Mouse (Mus musculus): ENCODE measurements around the gene 4933427D14Rik. TPM values are rescaled to one million over a fixed set of nuclear protein-coding genes. Genes with fewer than 3 reads are reported as not detected.

The 4933427D14Rik gene
- polyA plus RNA-seq, 1 experiment from 2014 or later = 14.1 TPM

DNA sequence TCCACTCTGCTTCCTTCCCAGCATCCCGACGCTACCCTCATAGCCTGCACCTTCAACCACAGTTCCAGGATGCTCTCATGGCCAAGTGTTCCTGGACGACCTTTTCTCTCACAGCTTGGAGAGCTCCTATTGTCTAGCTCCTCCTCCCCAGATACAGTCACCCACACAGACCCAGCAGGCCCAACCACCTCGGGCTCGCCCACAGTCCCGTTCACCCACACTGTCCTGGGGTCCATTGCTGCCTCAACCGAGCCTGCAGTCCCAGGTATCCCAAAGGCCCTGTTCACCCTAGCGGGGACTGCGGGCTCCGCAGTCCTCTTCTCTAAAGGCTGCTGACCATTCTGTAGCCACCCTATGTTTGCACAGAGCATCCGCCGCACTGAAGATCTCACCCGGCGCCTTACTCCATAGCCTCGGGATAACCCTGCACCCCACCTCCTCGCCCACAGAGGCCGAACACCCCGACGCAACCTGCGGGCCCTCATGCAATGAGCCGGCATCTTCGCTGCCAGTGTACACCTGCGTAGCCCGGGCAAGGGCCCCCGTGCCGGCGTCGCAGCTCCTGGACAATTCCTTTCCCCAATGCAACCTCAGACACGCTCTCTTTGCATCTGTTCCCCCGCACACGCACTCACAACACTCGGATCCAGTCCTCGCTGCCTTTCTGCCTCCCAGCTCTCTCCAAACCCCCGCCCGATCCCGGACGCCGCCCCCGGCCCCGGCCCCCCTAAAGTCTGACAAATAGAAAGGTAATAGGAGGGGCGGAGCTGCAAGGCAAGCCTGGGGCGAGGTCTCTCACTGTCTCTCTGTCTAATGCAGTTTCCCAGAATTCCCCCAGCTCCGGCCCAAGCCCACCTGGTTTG lies 687 bp downstream of the 4933427D14Rik start, which contains the start of gene Gm43951:
Gene Gm43951 (minus strand): TSS at position 500 of the 863 bp plus-strand sequence.
- H3K4me3 ChIP-seq (ENCODE audit: low read length) = peak within 1 kb of the TSS; percentile 65
- H3K4me1 ChIP-seq (ENCODE audit: control insufficient read depth, insufficient read depth, low read depth, low read length) = peaks cover 24% of the 10 kb centered on the region
- WGBS = under 1% methylated on average over 43 of the region's 43 CpGs
- peak within 1 kb of the TSS; percentile 81 for H3K9ac ChIP-seq (ENCODE audit: low read depth, low read length)
- peaks cover 10% of the 10 kb centered on the region for H3K36me3 ChIP-seq (ENCODE audit: control insufficient read depth, insufficient read depth, low read length)
- peak; percentile 54 for ATAC-seq
- H3K27me3 ChIP-seq (replicated peaks; ENCODE audit: control insufficient read depth, insufficient read depth, low read length) = no peaks in the 10 kb centered on the region
- peak within 1 kb of the TSS; percentile 87 for H3K4me2 ChIP-seq (ENCODE audit: low read length)
- no peaks in the 10 kb centered on the region for H3K9me3 ChIP-seq (ENCODE audit: control insufficient read depth, low read length)
- H3K27ac ChIP-seq (ENCODE audit: low read depth, low read length) = peak within 1 kb of the TSS; percentile 76

- Histone ChIP-seq H3K27me3 (replicated peaks; ENCODE audit: control insufficient read depth, insufficient read depth, low read length) (no peaks in the 10 kb centered on the region), H3K36me3 (ENCODE audit: control insufficient read depth, insufficient read depth, low read length) (peaks cover 7% of the 10 kb centered on the region), H3K4me3 (ENCODE audit: low read length) (no peak overlapping the region), H3K9ac (ENCODE audit: low read depth, low read length) (peak overlapping the region; percentile 81; the same call in 1 of the 2 replicates), H3K27ac (ENCODE audit: low read depth, low read length) (no peak overlapping the region), H3K4me1 (ENCODE audit: control insufficient read depth, insufficient read depth, low read depth, low read length) (peaks cover 24% of the 10 kb centered on the region), H3K9me3 (ENCODE audit: control insufficient read depth, low read length) (no peaks in the 10 kb centered on the region), H3K4me2 (ENCODE audit: low read length) (peak overlapping the region; percentile 87)
- 82% methylated on average over 6 of the region's 6 CpGs for WGBS
- ATAC-seq = no peak
Observed at GRCm38 (mm10) chr11:72205256-72205655, 2.0 kb downstream of the 4933427D14Rik start.

DNA sequence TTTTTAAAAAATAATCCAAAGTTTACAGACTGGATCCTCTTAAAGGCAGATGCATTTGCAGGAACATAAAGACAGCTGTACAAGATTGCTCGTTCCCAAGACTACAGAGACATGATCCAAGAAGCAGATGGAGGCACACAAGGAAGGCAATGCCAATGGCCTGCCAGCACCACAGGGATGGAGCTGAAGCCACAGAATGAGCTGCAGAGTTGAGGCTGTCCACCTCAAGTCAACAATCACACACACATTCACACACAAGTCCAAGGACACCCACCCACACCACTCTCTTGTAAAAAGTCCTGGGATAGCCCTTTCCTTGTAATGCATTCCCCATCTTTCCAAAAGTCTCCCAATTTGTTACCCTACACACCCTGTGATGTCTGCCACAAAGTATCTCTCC lies 3.8 kb downstream of the 4933427D14Rik start:
- no peak overlapping the region for H3K27ac ChIP-seq (ENCODE audit: low read depth, low read length)
- peaks cover 24% of the 10 kb centered on the region for H3K4me1 ChIP-seq (ENCODE audit: control insufficient read depth, insufficient read depth, low read depth, low read length)
- no peaks in the 10 kb centered on the region for H3K9me3 ChIP-seq (ENCODE audit: control insufficient read depth, low read length)
- H3K36me3 ChIP-seq (ENCODE audit: control insufficient read depth, insufficient read depth, low read length) = peaks cover under 1% of the 10 kb centered on the region
- ATAC-seq = no peak
- no peak overlapping the region for H3K4me3 ChIP-seq (ENCODE audit: low read length)
- no peaks in the 10 kb centered on the region for H3K27me3 ChIP-seq (replicated peaks; ENCODE audit: control insufficient read depth, insufficient read depth, low read length)
- 72% methylated on average over 1 of the region's 1 CpGs for WGBS
- no peak overlapping the region for H3K4me2 ChIP-seq (ENCODE audit: low read length)
- H3K9ac ChIP-seq (ENCODE audit: low read depth, low read length) = no peak overlapping the region

- H3K4me1 ChIP-seq (ENCODE audit: control insufficient read depth, insufficient read depth, low read depth, low read length) = no peaks in the 10 kb centered on the region
- peaks cover 10% of the 10 kb centered on the region for H3K36me3 ChIP-seq (ENCODE audit: control insufficient read depth, insufficient read depth, low read length)
Observed at GRCm38 (mm10) chr11:72196506-72196905, 10.8 kb downstream of the 4933427D14Rik start.

DNA sequence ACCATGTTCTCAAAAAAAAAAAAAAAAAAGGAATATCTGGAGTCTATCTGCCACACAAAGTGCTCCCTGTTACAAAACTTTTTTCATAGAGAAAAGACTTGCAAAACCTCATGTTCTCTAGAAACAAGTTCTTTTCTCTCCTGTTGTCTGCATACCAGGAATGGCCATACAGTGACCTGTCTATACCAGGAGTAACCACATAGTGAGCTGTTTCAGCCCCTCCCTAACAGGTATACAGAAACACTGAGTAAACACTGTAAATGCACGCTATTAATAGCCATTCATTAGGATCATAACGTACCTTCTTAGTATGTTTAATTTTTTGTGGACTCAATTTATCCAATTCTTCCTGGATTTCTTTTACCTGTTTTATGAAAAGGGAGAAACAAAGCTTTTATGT lies 13.0 kb downstream of the 4933427D14Rik start:
- no peak overlapping the region for H3K27ac ChIP-seq (ENCODE audit: low read depth, low read length)
- no peak overlapping the region for H3K4me2 ChIP-seq (ENCODE audit: low read length)
- H3K36me3 ChIP-seq (ENCODE audit: control insufficient read depth, insufficient read depth, low read length) = peaks cover 10% of the 10 kb centered on the region
- ATAC-seq = no peak
- H3K27me3 ChIP-seq (replicated peaks; ENCODE audit: control insufficient read depth, insufficient read depth, low read length) = no peaks in the 10 kb centered on the region
- no peak overlapping the region for H3K4me3 ChIP-seq (ENCODE audit: low read length)
- no peaks in the 10 kb centered on the region for H3K9me3 ChIP-seq (ENCODE audit: control insufficient read depth, low read length)
- H3K9ac ChIP-seq (ENCODE audit: low read depth, low read length) = no peak overlapping the region
- 95% methylated on average over 2 of the region's 2 CpGs for WGBS
- no peaks in the 10 kb centered on the region for H3K4me1 ChIP-seq (ENCODE audit: control insufficient read depth, insufficient read depth, low read depth, low read length)

More at GRCm38 (mm10) chr11:72196506-72196905, 10.8 kb downstream of the 4933427D14Rik start:
- Histone ChIP-seq H3K9me3 (ENCODE audit: control insufficient read depth, low read length) (no peaks in the 10 kb centered on the region), H3K4me2 (ENCODE audit: low read length) (no peak overlapping the region), H3K27ac (ENCODE audit: low read depth, low read length) (no peak overlapping the region), H3K4me3 (ENCODE audit: low read length) (no peak overlapping the region), H3K9ac (ENCODE audit: low read depth, low read length) (no peak overlapping the region), H3K27me3 (replicated peaks; ENCODE audit: control insufficient read depth, insufficient read depth, low read length) (no peaks in the 10 kb centered on the region)
- no peak for ATAC-seq
- 90% methylated on average over 8 of the region's 8 CpGs for WGBS

DNA sequence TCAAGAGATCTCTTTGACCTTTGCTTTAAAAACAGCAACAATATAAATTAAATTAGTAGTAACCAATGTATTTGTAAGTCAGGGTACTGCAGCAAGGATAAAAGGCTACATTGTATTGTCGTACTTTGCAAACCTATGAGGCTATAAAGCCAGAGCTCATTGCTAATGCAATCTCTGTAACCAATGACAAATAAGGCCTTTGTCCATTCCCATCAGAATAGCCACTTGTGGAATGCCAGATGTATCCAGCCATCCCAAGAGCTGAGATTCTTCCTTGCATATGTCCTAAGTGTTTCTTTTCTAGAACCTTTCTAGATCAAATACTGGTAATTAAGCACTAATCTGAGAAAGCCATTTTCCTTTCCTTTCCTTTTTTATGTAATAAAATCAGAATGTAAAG lies 16.4 kb downstream of the 4933427D14Rik start:
- no peak for ATAC-seq
- H3K4me1 ChIP-seq (ENCODE audit: control insufficient read depth, insufficient read depth, low read depth, low read length) = no peaks in the 10 kb centered on the region
- H3K27ac ChIP-seq (ENCODE audit: low read depth, low read length) = no peak overlapping the region
- peaks cover 10% of the 10 kb centered on the region for H3K36me3 ChIP-seq (ENCODE audit: control insufficient read depth, insufficient read depth, low read length)
- no peak overlapping the region for H3K9ac ChIP-seq (ENCODE audit: low read depth, low read length)
- no peaks in the 10 kb centered on the region for H3K9me3 ChIP-seq (ENCODE audit: control insufficient read depth, low read length)
- WGBS = 75% methylated on average over 1 of the region's 1 CpGs
- H3K4me2 ChIP-seq (ENCODE audit: low read length) = no peak overlapping the region
- H3K4me3 ChIP-seq (ENCODE audit: low read length) = no peak overlapping the region
- H3K27me3 ChIP-seq (replicated peaks; ENCODE audit: control insufficient read depth, insufficient read depth, low read length) = no peaks in the 10 kb centered on the region

GRCm38 (mm10) chr11:72184252-72184651 lies 23.0 kb downstream of the 4933427D14Rik start:
- Histone ChIP-seq H3K9ac (ENCODE audit: low read depth, low read length) (no peak overlapping the region), H3K9me3 (ENCODE audit: control insufficient read depth, low read length) (no peaks in the 10 kb centered on the region), H3K4me3 (ENCODE audit: low read length) (no peak overlapping the region), H3K4me1 (ENCODE audit: control insufficient read depth, insufficient read depth, low read depth, low read length) (no peaks in the 10 kb centered on the region), H3K36me3 (ENCODE audit: control insufficient read depth, insufficient read depth, low read length) (peaks cover 19% of the 10 kb centered on the region), H3K27me3 (replicated peaks; ENCODE audit: control insufficient read depth, insufficient read depth, low read length) (no peaks in the 10 kb centered on the region), H3K27ac (ENCODE audit: low read depth, low read length) (no peak overlapping the region), H3K4me2 (ENCODE audit: low read length) (no peak overlapping the region)
- WGBS = 93% methylated on average over 4 of the region's 4 CpGs
- no peak for ATAC-seq

GRCm38 (mm10) chr11:72181136-72181535 lies 26.1 kb downstream of the 4933427D14Rik start:
- no peaks in the 10 kb centered on the region for H3K9me3 ChIP-seq (ENCODE audit: control insufficient read depth, low read length)
- H3K4me3 ChIP-seq (ENCODE audit: low read length) = no peak overlapping the region
- no peak overlapping the region for H3K4me2 ChIP-seq (ENCODE audit: low read length)
- no peak overlapping the region for H3K9ac ChIP-seq (ENCODE audit: low read depth, low read length)
- H3K27me3 ChIP-seq (replicated peaks; ENCODE audit: control insufficient read depth, insufficient read depth, low read length) = no peaks in the 10 kb centered on the region
- ATAC-seq = no peak
- H3K4me1 ChIP-seq (ENCODE audit: control insufficient read depth, insufficient read depth, low read depth, low read length) = no peaks in the 10 kb centered on the region
- no peak overlapping the region for H3K27ac ChIP-seq (ENCODE audit: low read depth, low read length)
- H3K36me3 ChIP-seq (ENCODE audit: control insufficient read depth, insufficient read depth, low read length) = peaks cover 20% of the 10 kb centered on the region
- WGBS = 93% methylated on average over 4 of the region's 4 CpGs

GRCm38 (mm10) chr11:72180556-72180955 lies 26.7 kb downstream of the 4933427D14Rik start:
- Histone ChIP-seq H3K9me3 (ENCODE audit: control insufficient read depth, low read length) (no peaks in the 10 kb centered on the region), H3K36me3 (ENCODE audit: control insufficient read depth, insufficient read depth, low read length) (peaks cover 20% of the 10 kb centered on the region), H3K4me1 (ENCODE audit: control insufficient read depth, insufficient read depth, low read depth, low read length) (no peaks in the 10 kb centered on the region), H3K27me3 (replicated peaks; ENCODE audit: control insufficient read depth, insufficient read depth, low read length) (no peaks in the 10 kb centered on the region), H3K4me2 (ENCODE audit: low read length) (no peak overlapping the region), H3K9ac (ENCODE audit: low read depth, low read length) (no peak overlapping the region), H3K27ac (ENCODE audit: low read depth, low read length) (no peak overlapping the region), H3K4me3 (ENCODE audit: low read length) (no peak overlapping the region)
- no peak for ATAC-seq
- WGBS = 93% methylated on average over 5 of the region's 5 CpGs

All from hindbrain, embryonic 16.5 days (tissue).